Comparison of ENCODE assay signal across 10 mouse cellular contexts in genomic region chr7:83941701-83942101, GRCm38 (mm10). TPM values are rescaled to one million over a fixed set of nuclear protein-coding genes. Genes with fewer than 3 reads are reported as not detected.
A peak's percentile ranks its signal among the peaks of the same experiment; 100 is the strongest.
DNase-seq lines count a peak whose midpoint lies in the region; ATAC-seq lines count a peak whose summit lies in the region.
"Had no signal": no experiment of that assay in that cellular context is flagged by ENCODE, and none has a peak within 500 bp of the region (broad histone marks: within the 10 kb centered on the region; RNA-seq: fewer than 3 reads in every experiment).

No protein-coding gene starts in this region.

- no peaks in the 10 kb centered on the region for H3K4me1 ChIP-seq in heart, embryonic 12.5 days (replicated peaks)
- no peaks in the 10 kb centered on the region for H3K4me1 ChIP-seq in midbrain, embryonic 14.5 days (ENCODE audit: control insufficient read depth, insufficient read depth, low read length)
- H3K4me1 ChIP-seq: hindbrain, embryonic 13.5 days; limb, embryonic 10.5 days had no signal

- DNase-seq in heart, adult 18-20 months: peak; percentile 34 to 45
- DNase-seq in NIH3T3 (ENCODE audit: low read depth): peak; percentile 49
- peak; percentile 68 for DNase-seq in cerebellum, adult 8-10 months
- peak; percentile 65 to 75 for DNase-seq in left cerebral cortex, adult 18-20 months (ENCODE audit: low spot score in 2 of 2)
- DNase-seq in midbrain, embryonic 14.5 days: no peak
- no peak for DNase-seq in yolk sac, embryonic 10.5 days (ENCODE audit: low spot score)

- no peak overlapping the region for H3K4me3 ChIP-seq in heart, embryonic 12.5 days
- no peak overlapping the region for H3K4me3 ChIP-seq in midbrain, embryonic 14.5 days (replicated peaks; ENCODE audit: low read depth, low read length)
- H3K4me3 ChIP-seq: hindbrain, embryonic 13.5 days; limb, embryonic 10.5 days had no signal

- H3K9me3 ChIP-seq in heart, embryonic 12.5 days (replicated peaks): no peaks in the 10 kb centered on the region
- H3K9me3 ChIP-seq in midbrain, embryonic 14.5 days (ENCODE audit: control insufficient read depth, low read length): no peaks in the 10 kb centered on the region
- H3K9me3 ChIP-seq: hindbrain, embryonic 13.5 days; limb, embryonic 10.5 days had no signal

- ATAC-seq in heart, embryonic 12.5 days (ENCODE audit: insufficient number of reproducible peaks, low FRiP score): no peak
- no peak for ATAC-seq in megakaryocyte-erythroid progenitor cell, adult 5-6 weeks (replicated peaks; ENCODE audit: low FRiP score, low TSS enrichment, poor library complexity, severe bottlenecking)
- no peak for ATAC-seq in midbrain, embryonic 14.5 days (ENCODE audit: low FRiP score, low TSS enrichment)

- H3K4me2 ChIP-seq in heart, embryonic 12.5 days: no peak overlapping the region
- H3K4me2 ChIP-seq in midbrain, embryonic 14.5 days (ENCODE audit: low read length): no peak overlapping the region
- H3K4me2 ChIP-seq: hindbrain, embryonic 13.5 days had no signal

- H3K9ac ChIP-seq in heart, embryonic 12.5 days: no peak overlapping the region
- no peak overlapping the region for H3K9ac ChIP-seq in midbrain, embryonic 14.5 days (replicated peaks; ENCODE audit: low read length)
- H3K9ac ChIP-seq: hindbrain, embryonic 13.5 days had no signal

- H3K27me3 ChIP-seq in heart, embryonic 12.5 days (replicated peaks): no peaks in the 10 kb centered on the region
- H3K27me3 ChIP-seq in midbrain, embryonic 14.5 days (ENCODE audit: control insufficient read depth, insufficient read depth, low read length): no peaks in the 10 kb centered on the region
- H3K27me3 ChIP-seq: hindbrain, embryonic 13.5 days had no signal

- 85% methylated on average over 8 of the region's 8 CpGs for WGBS in heart, embryonic 12.5 days
- 91% methylated on average over 8 of the region's 8 CpGs for WGBS in midbrain, embryonic 14.5 days

- 0 out of 2 replicates have a peak, but pooled peaks cover 3% of the 10 kb centered on the region for H3K36me3 ChIP-seq in heart, embryonic 12.5 days
- no peaks in the 10 kb centered on the region for H3K36me3 ChIP-seq in midbrain, embryonic 14.5 days (ENCODE audit: control insufficient read depth, insufficient read depth, low read length)
- H3K36me3 ChIP-seq: hindbrain, embryonic 13.5 days; limb, embryonic 10.5 days had no signal

- no peak overlapping the region for H3K27ac ChIP-seq in heart, embryonic 12.5 days (ENCODE audit: poor library complexity, severe bottlenecking)
- no peak overlapping the region for H3K27ac ChIP-seq in midbrain, embryonic 14.5 days (replicated peaks; ENCODE audit: low read depth, low read length)
- H3K27ac ChIP-seq: hindbrain, embryonic 13.5 days; limb, embryonic 10.5 days had no signal

RNA-seq across cellular contexts. Expression of gene Mesd, which starts 57.4 kb away (rescaled TPM):
- 10 to 100 TPM; 49.3 to 54.9 TPM for total RNA-seq in heart, adult 18-20 months (2021)
- 101 and 107 TPM in 2 replicates for polyA plus RNA-seq in heart, embryonic 12.5 days (2016; fragmentation: Nextera tagmentation; extraction: Ambion mirVana)
- 10 to 100 TPM; 60.4 to 62.3 TPM for total RNA-seq in left cerebral cortex, adult 18-20 months (2021)
- total RNA-seq in megakaryocyte-erythroid progenitor cell, adult 5-6 weeks (2014; fragmentation: Nextera tagmentation): 28.6 and 29.5 TPM in 2 replicates
- 50.3 and 61.0 TPM in 2 replicates for total RNA-seq in megakaryocyte-erythroid progenitor cell, adult 5-6 weeks (2017)
- polyA plus RNA-seq in midbrain, embryonic 14.5 days (2014; fragmentation: Nextera tagmentation; extraction: Ambion mirVana): 41.0 and 50.6 TPM in 2 replicates

RNA-seq across cellular contexts. Expression of gene Tlnrd1, which starts 57.6 kb away (rescaled TPM):
- 1 to 10 TPM; 8.3 TPM for total RNA-seq in heart, adult 18-20 months (2021)
- 21.2 and 22.6 TPM in 2 replicates for polyA plus RNA-seq in heart, embryonic 12.5 days (2016; fragmentation: Nextera tagmentation; extraction: Ambion mirVana)
- total RNA-seq in left cerebral cortex, adult 18-20 months (2021): 10 to 100 TPM; 26.3 to 29.2 TPM
- total RNA-seq in megakaryocyte-erythroid progenitor cell, adult 5-6 weeks (2014; fragmentation: Nextera tagmentation): 8.5 and 11.3 TPM in 2 replicates
- total RNA-seq in megakaryocyte-erythroid progenitor cell, adult 5-6 weeks (2017): 4.4 and 7.8 TPM in 2 replicates
- polyA plus RNA-seq in midbrain, embryonic 14.5 days (2014; fragmentation: Nextera tagmentation; extraction: Ambion mirVana): 9.2 and 11.1 TPM in 2 replicates

Comparison
In these comparisons a context has a peak if more than half of its experiments do, and no peak if none do; other contexts are left out.
1. DNase-seq: peak in heart, adult 18-20 months (2 of 2), NIH3T3 (single experiment), cerebellum, adult 8-10 months (single experiment) and left cerebral cortex, adult 18-20 months (2 of 2); none in midbrain, embryonic 14.5 days (single experiment) and yolk sac, embryonic 10.5 days (single experiment).